Mouse (Mus musculus): ENCODE measurements around the gene Zfp266.
A peak's percentile ranks its signal among the peaks of the same experiment; 100 is the strongest.

Zfp266 gene

GRCm38 (mm10) chr9:20492527-20493233 lies 28.5 kb downstream of the Zfp266 start, which contains the start of gene Zfp426:
Zfp426 (minus strand) TSS chr9:20492746.
- peak; percentile 97 for ATAC-seq (ENCODE audit: low TSS enrichment)

- ATAC-seq (ENCODE audit: low TSS enrichment), result no peak
These were observed 29.2 kb downstream of the Zfp266 start for GRCm38 (mm10) chr9:20491858-20492526.

DNA sequence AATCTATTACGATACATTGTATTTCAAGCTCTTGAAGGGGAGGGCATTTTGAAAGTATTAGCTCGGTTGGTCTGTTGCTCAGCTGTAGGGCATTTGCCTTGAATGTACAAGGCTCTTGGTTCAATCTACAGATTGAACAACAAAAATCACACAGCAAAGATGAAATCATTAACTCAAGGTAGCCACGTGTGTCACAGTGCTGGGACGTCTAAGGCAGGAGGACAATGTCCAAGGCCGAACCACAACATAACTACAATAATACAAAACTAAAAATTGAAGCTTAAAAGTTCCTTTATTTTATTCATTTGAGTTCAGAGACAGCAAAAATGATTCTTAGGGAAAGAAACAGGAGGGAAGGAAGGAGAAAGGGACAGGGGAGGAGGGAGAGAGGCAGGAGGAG lies 31.7 kb downstream of the Zfp266 start:
- ATAC-seq (ENCODE audit: low TSS enrichment), result no peak

DNA sequence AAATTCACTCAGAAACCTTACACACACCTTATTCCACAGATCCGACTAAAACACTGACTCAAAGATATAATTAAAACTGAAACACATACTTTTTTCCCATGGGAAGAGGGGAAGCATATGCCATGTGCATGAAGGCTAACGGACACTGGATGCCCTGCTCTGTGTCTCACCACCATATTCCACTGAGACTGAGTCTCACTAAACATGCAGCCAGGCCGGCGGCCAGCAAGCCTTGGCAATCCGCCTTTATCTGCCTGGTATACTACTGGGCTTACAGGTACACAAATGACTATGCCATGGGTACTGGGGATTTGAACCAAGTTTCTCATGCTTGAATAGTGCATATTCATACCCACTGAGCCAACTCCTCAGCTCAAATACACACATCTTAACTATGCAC lies 41.8 kb downstream of the Zfp266 start:
- ATAC-seq (ENCODE audit: low TSS enrichment), result no peak

- no peak for ATAC-seq (ENCODE audit: low TSS enrichment)
These were observed 44.6 kb downstream of the Zfp266 start for GRCm38 (mm10) chr9:20476632-20477031.

DNA sequence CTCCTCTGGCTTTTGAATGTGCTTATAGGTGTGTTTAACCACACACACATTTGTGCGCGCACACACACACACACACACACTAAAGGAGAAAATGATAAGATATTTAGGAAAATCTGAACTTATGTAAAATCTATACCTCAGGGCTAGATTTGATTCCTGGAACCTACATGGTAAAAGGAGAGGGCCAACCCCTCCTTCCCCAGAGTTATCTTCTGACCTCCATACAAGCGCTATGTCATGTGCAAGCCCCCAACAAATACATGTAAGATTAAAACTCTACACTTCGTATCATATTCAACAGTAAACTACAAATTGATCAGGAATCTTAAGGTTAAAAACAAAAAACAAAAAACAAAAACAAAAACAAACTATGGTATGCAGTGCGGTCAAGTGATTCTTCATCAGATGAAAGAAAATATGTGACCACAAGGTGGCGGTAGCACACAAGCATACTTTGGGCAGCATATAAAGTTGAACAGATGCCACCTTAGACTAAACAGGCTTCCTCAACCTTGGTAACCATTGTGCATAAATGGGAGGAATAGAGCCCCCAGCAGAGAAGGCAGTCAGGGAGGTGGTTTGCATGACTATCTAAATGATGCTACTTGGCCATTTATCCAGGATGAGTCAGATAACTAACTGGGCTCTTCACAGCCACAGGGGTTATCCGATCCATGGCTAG lies 54.3 kb downstream of the Zfp266 start:
- ATAC-seq (ENCODE audit: low TSS enrichment), result peak; percentile 84

- ATAC-seq (ENCODE audit: low TSS enrichment), result peak; percentile 97
These were observed 61.6 kb downstream of the Zfp266 start, which contains the start of gene Zfp26 for GRCm38 (mm10) chr9:20459377-20460317. Zfp26 (minus strand) TSS chr9:20460162.

DNA sequence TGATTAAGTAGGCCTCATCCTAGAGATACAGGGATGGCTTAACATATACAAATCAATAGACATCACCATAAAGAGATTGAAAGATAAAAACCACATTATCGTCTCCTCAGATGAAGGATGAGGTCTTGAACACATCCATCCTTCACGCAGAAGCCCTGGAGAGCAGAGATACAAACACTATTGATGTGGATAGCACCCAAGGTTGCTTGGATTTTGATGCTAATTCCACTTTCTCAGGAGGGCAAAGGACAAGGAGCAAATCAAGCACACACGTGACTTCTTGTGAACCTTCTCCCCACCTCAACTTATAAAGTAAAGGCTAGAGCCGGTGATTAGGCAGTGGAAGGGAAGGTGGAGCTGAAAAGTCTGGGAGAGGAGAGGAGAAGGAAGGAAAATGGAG lies 67.6 kb downstream of the Zfp266 start:
- ATAC-seq (ENCODE audit: low TSS enrichment), result no peak

GRCm38 (mm10) chr9:20451493-20451892 lies 69.7 kb downstream of the Zfp266 start:
- no peak for ATAC-seq (ENCODE audit: low TSS enrichment)

Measured in frontal cortex, adult (tissue).